Mouse (Mus musculus): Measurements from ENCODE around the gene Vmn2r45.
"Not testable (repeated sequence)": the region's sequence is repeated elsewhere in the genome, so short reads cannot be mapped to it uniquely, and the experiment has no call there.

Gene Vmn2r45

GRCm38 (mm10) chr7:8488975-8489374 lies at the start of gene Vmn2r45:
Vmn2r45 (minus strand) TSS chr7:8489075.
- DNase-seq (ENCODE audit: low read depth) = not testable (repeated sequence)

All from c-Kit-positive CD71-positive TER-119-negative erythroid progenitor cells, embryonic 14.5 days (primary cell).